Mouse (Mus musculus): Measurements from ENCODE around the gene Agap1. TPM values are rescaled to one million over a fixed set of nuclear protein-coding genes. Genes with fewer than 3 reads are reported as not detected.

Agap1 gene
- total and polyA plus RNA-seq, 3 experiments: 0.01 TPM; not detected in 2

GRCm38 (mm10) chr1:89730589-89731195, 276.1 kb downstream of the Agap1 start:
- H3K9ac ChIP-seq (ENCODE audit: control insufficient read depth, low read depth, low read length, poor library complexity, severe bottlenecking): no peak overlapping the region
- no peaks in the 10 kb centered on the region for H3K9me3 ChIP-seq (replicated peaks; ENCODE audit: insufficient read depth, low read length)
- H3K27ac ChIP-seq (ENCODE audit: control insufficient read depth, low read depth, low read length): no peak overlapping the region
- DNase-seq (ENCODE audit: low read depth, low spot score): no peak
- H3K79me2 ChIP-seq (ENCODE audit: control insufficient read depth, insufficient read depth, low read length, poor library complexity): no peaks in the 10 kb centered on the region
- H3K4me1 ChIP-seq (ENCODE audit: control insufficient read depth in 1 of 2, insufficient read depth in 2 of 2, low read length in 2 of 2): no peaks in the 10 kb centered on the region
- no peaks in the 10 kb centered on the region for H3K36me3 ChIP-seq (ENCODE audit: control insufficient read depth in 1 of 2, insufficient read depth in 2 of 2, low read length in 2 of 2)
- no peak overlapping the region for H3K4me3 ChIP-seq (ENCODE audit: control insufficient read depth in 1 of 2, insufficient read depth in 1 of 2, low read depth in 2 of 2, low read length in 2 of 2)
- H3K27me3 ChIP-seq (ENCODE audit: control insufficient read depth in 1 of 2, insufficient read depth in 2 of 2, low read length in 2 of 2): no peaks in the 10 kb centered on the region
- no peak for TF ChIP-seq POLR2AphosphoS2 (IDR thresholded peaks at IDR 0.05; ENCODE audit: low read length)
- TF ChIP-seq GABPA (IDR thresholded peaks at IDR 0.05; ENCODE audit: low read depth, low read length): no peak
- no peak for TF ChIP-seq ELF1 (IDR thresholded peaks at IDR 0.05; ENCODE audit: low read depth, low read length)
- TF ChIP-seq NRF1 (IDR thresholded peaks at IDR 0.05; ENCODE audit: insufficient read depth, low read depth, low read length, poor library complexity, severe bottlenecking): no peak

GRCm38 (mm10) chr1:89734368-89734767, 279.8 kb downstream of the Agap1 start:
- Histone ChIP-seq H3K9ac (ENCODE audit: control insufficient read depth, low read depth, low read length, poor library complexity, severe bottlenecking) (no peak overlapping the region), H3K4me1 (ENCODE audit: control insufficient read depth in 1 of 2, insufficient read depth in 2 of 2, low read length in 2 of 2) (no peaks in the 10 kb centered on the region), H3K27me3 (ENCODE audit: control insufficient read depth in 1 of 2, insufficient read depth in 2 of 2, low read length in 2 of 2) (no peaks in the 10 kb centered on the region), H3K79me2 (ENCODE audit: control insufficient read depth, insufficient read depth, low read length, poor library complexity) (no peaks in the 10 kb centered on the region), H3K27ac (ENCODE audit: control insufficient read depth, low read depth, low read length) (no peak overlapping the region), H3K36me3 (ENCODE audit: control insufficient read depth in 1 of 2, insufficient read depth in 2 of 2, low read length in 2 of 2) (no peaks in the 10 kb centered on the region), H3K4me3 (ENCODE audit: control insufficient read depth in 1 of 2, insufficient read depth in 1 of 2, low read depth in 2 of 2, low read length in 2 of 2) (no peak overlapping the region), H3K9me3 (replicated peaks; ENCODE audit: insufficient read depth, low read length) (no peaks in the 10 kb centered on the region)
- TF ChIP-seq NELFE (IDR thresholded peaks at IDR 0.05; ENCODE audit: low read depth, low read length) (no peak), RCOR1 (IDR thresholded peaks at IDR 0.05; ENCODE audit: low read depth, low read length) (no peak), MAX (IDR thresholded peaks at IDR 0.05; ENCODE audit: low read length) (no peak), CHD2 (IDR thresholded peaks at IDR 0.05; ENCODE audit: low read length) (no peak), GABPA (IDR thresholded peaks at IDR 0.05; ENCODE audit: low read depth, low read length) (no peak), BHLHE40 (IDR thresholded peaks at IDR 0.05; ENCODE audit: borderline replicate concordance, low read depth, low read length) (no peak)
- DNase-seq (ENCODE audit: low read depth, low spot score): no peak

- no peak overlapping the region for H3K27ac ChIP-seq (ENCODE audit: control insufficient read depth, low read depth, low read length)
- TF ChIP-seq CHD2 (IDR thresholded peaks at IDR 0.05; ENCODE audit: low read length) (no peak), TCF12 (IDR thresholded peaks at IDR 0.05; ENCODE audit: low read depth, low read length) (no peak), ZKSCAN1 (IDR thresholded peaks at IDR 0.05; ENCODE audit: low read depth, low read length) (no peak), USF2 (IDR thresholded peaks at IDR 0.05; ENCODE audit: borderline replicate concordance in 1 of 2, insufficient read depth in 1 of 2, low read depth in 1 of 2, low read length in 2 of 2) (no peak), CHD1 (IDR thresholded peaks at IDR 0.05; ENCODE audit: low read depth, low read length) (no peak), TAL1 (IDR thresholded peaks at IDR 0.05; ENCODE audit: low read length) (no peak), SMC3 (IDR thresholded peaks at IDR 0.05; ENCODE audit: low read depth, low read length) (no peak), POLR2A (IDR thresholded peaks at IDR 0.05; ENCODE audit: control insufficient read depth in 1 of 2, insufficient read depth in 1 of 2, low read depth in 1 of 2, low read length in 2 of 2, poor library complexity in 1 of 2) (no peak), RCOR1 (IDR thresholded peaks at IDR 0.05; ENCODE audit: low read depth, low read length) (no peak), BHLHE40 (IDR thresholded peaks at IDR 0.05; ENCODE audit: borderline replicate concordance, low read depth, low read length) (no peak), CTCF (IDR thresholded peaks at IDR 0.05 in 2 of 3, conservative IDR thresholded peaks at IDR 0.05 in 1 of 3; ENCODE audit: control insufficient read depth in 1 of 3, insufficient read depth in 1 of 3, low read depth in 2 of 3, low read length in 3 of 3, poor library complexity in 1 of 3, severe bottlenecking in 1 of 3) (no peak), KAT2A (conservative IDR thresholded peaks at IDR 0.05; ENCODE audit: low read depth, low read length) (no peak), ZMIZ1 (IDR thresholded peaks at IDR 0.05; ENCODE audit: low read depth, low read length) (no peak), ZNF384 (IDR thresholded peaks at IDR 0.05; ENCODE audit: low read depth, low read length) (no peak)
- no peaks in the 10 kb centered on the region for H3K27me3 ChIP-seq (ENCODE audit: control insufficient read depth in 1 of 2, insufficient read depth in 2 of 2, low read length in 2 of 2)
- H3K4me3 ChIP-seq (ENCODE audit: control insufficient read depth in 1 of 2, insufficient read depth in 1 of 2, low read depth in 2 of 2, low read length in 2 of 2): no peak overlapping the region
- DNase-seq (ENCODE audit: low read depth, low spot score): no peak
- no peaks in the 10 kb centered on the region for H3K36me3 ChIP-seq (ENCODE audit: control insufficient read depth in 1 of 2, insufficient read depth in 2 of 2, low read length in 2 of 2)
- H3K79me2 ChIP-seq (ENCODE audit: control insufficient read depth, insufficient read depth, low read length, poor library complexity): no peaks in the 10 kb centered on the region
- H3K4me1 ChIP-seq (ENCODE audit: control insufficient read depth in 1 of 2, insufficient read depth in 2 of 2, low read length in 2 of 2): no peaks in the 10 kb centered on the region
- H3K9me3 ChIP-seq (replicated peaks; ENCODE audit: insufficient read depth, low read length): no peaks in the 10 kb centered on the region
- no peak overlapping the region for H3K9ac ChIP-seq (ENCODE audit: control insufficient read depth, low read depth, low read length, poor library complexity, severe bottlenecking)
Observed at GRCm38 (mm10) chr1:89735146-89735545, 280.5 kb downstream of the Agap1 start.

Measured in MEL (cell line).